Mouse (Mus musculus) heart, postnatal 0 days (tissue): ENCODE data around the gene Rybp. TPM values are rescaled to one million over a fixed set of nuclear protein-coding genes. Genes with fewer than 3 reads are reported as not detected.

Experiments used
- ATAC-seq: fragments of 200-750 bp; cut with Nextera tagmentation; 2 replicates; pipeline ENCODE4 v1.8.0; 2017; ENCODE audit warnings: low read depth, moderate number of reproducible peaks, moderate library complexity; ENCODE audit not compliant: insufficient read depth
- DNase-seq: peaks from one replicate; pipeline ENCODE4 v3.0.0-alpha.2; 2016; ENCODE audit warnings: low spot score
- H3K27ac ChIP-seq: fragments of 300-500 bp; sonication (generic); 2 replicates; pipeline ENCODE4 v1.5.1; 2014; ENCODE audit warnings: low read depth, mild to moderate bottlenecking
- H3K27me3 ChIP-seq: fragments of 300-500 bp; sonication (generic); 2 replicates; pipeline ENCODE4 v1.6.1; 2014; ENCODE audit warnings: low read length, mixed read lengths; ENCODE audit not compliant: control insufficient read depth, insufficient read depth
- H3K36me3 ChIP-seq: fragments of 300-500 bp; sonication (generic); replicated peaks from 2 replicates; pipeline ENCODE4 v1.6.1; 2014; ENCODE audit warnings: low read length, mixed read lengths; ENCODE audit not compliant: control insufficient read depth, insufficient read depth
- H3K4me1 ChIP-seq: fragments of 300-500 bp; sonication (generic); 2 replicates; pipeline ENCODE4 v1.6.1; 2014; ENCODE audit warnings: antibody characterized with exemption; ENCODE audit not compliant: control insufficient read depth, insufficient read depth
- H3K4me2 ChIP-seq: fragments of 300-500 bp; sonication (generic); 2 replicates; pipeline ENCODE4 v1.6.1; 2014; ENCODE audit warnings: low read depth, mild to moderate bottlenecking, low read length, moderate library complexity
- H3K4me3 ChIP-seq: fragments of 300-500 bp; sonication (generic); 2 replicates; pipeline ENCODE4 v1.5.1; 2014; ENCODE audit warnings: low read depth, low read length
- H3K9ac ChIP-seq: fragments of 300-500 bp; sonication (generic); replicated peaks from 2 replicates; pipeline ENCODE4 v1.6.1; 2014; ENCODE audit warnings: low read depth, low read length, mixed read lengths
- H3K9me3 ChIP-seq: fragments of 300-500 bp; sonication (generic); replicated peaks from 2 replicates; pipeline ENCODE4 v1.6.1; 2016; ENCODE audit warnings: low read length; ENCODE audit not compliant: control insufficient read depth
- CTCF ChIP-seq: IDR thresholded peaks from 2 replicates; pipeline ENCODE4 v1.5.1; 2016; ENCODE audit warnings: antibody characterized with exemption, control low read depth, low read depth
- EP300 ChIP-seq: IDR thresholded peaks from 2 replicates; pipeline ENCODE4 v1.6.1; 2016; ENCODE audit warnings: antibody characterized with exemption, low read depth
- WGBS: fragments of 180-500 bp; shearing (Covaris S2); extraction: QIAGEN DNeasy Blood & Tissue Kit; methylation state at CpG from one replicate; pipeline ENCODE4 v1.1.7; 2014; 5-methylcytosine and 5-hydroxymethylcytosine counted together
- polyA plus RNA-seq: library from polyadenylated mRNA; unstranded; fragments of >200 nt; fragmentation: Nextera tagmentation; extraction: Ambion mirVana; gene quantifications from 2 replicates; pipeline ENCODE4 v1.2.1, GENCODE M21; 2015
- total RNA-seq: library from RNA; depleted of rRNA; stranded (reverse); fragments of >200 nt; gene quantifications from 2 replicates; pipeline ENCODE4 v1.2.3, GENCODE M21; 2014; ENCODE audit warnings: low replicate concordance

Gene Rybp
- total and polyA plus RNA-seq, 2 experiments from 2014 or later = 5.2 to 8.6 TPM

DNA sequence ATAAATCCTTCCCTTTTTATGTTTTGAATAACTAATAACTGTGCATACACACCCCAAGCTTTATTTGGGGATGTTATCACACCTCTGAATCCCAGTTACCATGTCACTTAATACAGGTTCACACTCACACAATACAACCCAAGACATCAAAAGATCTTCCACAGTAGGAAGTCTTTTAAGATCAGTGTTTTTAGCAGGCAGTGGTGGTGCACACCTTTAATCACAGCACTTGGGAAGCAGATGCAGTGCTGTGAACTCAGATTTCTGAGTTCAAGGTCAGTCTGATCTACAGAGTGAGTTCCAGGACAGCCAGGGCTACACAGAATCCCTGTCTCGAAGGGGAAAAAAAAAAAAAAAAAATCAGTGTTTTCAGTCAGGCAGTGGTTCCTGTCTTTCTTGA is 13.7 kb downstream of the Rybp start:
- H3K36me3 ChIP-seq = no peaks in the 10 kb centered on the region
- WGBS = 35% methylated on average over 1 of the region's 1 CpGs
- DNase-seq = no peak
- no peak overlapping the region for H3K27ac ChIP-seq
- H3K9me3 ChIP-seq = no peaks in the 10 kb centered on the region
- no peak overlapping the region for H3K4me2 ChIP-seq
- no peaks in the 10 kb centered on the region for H3K27me3 ChIP-seq
- peaks cover 23% of the 10 kb centered on the region for H3K4me1 ChIP-seq
- no peak overlapping the region for H3K4me3 ChIP-seq
- H3K9ac ChIP-seq = no peak overlapping the region
- ATAC-seq = no peak
- TF ChIP-seq CTCF (no peak), EP300 (no peak)

DNA sequence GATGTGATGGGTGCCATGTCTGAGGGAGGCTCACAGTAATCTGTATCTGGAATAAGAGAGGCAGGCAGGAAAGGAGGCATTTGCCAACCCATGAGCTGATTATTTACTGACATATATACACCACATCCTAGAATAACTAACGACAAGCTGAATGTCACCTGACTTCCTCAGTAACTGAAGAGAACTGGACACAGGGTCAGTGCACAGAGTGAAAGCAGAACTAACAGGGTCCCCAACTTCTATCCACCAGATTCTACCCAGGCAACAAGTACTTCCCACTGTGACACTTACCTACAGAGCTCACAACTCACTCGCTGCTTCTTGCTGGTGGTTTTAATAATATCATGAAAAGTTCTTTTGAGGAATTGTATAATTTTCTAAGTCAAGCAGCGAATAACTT is 15.3 kb downstream of the Rybp start:
- H3K27ac ChIP-seq = no peak overlapping the region
- no peak overlapping the region for H3K4me3 ChIP-seq
- no peak overlapping the region for H3K9ac ChIP-seq
- no peaks in the 10 kb centered on the region for H3K27me3 ChIP-seq
- ATAC-seq = no peak
- H3K36me3 ChIP-seq = no peaks in the 10 kb centered on the region
- DNase-seq = no peak
- 62% methylated on average over 3 of the region's 3 CpGs for WGBS
- peaks cover 16% of the 10 kb centered on the region for H3K4me1 ChIP-seq
- H3K4me2 ChIP-seq = no peak overlapping the region
- TF ChIP-seq EP300 (no peak), CTCF (no peak)
- H3K9me3 ChIP-seq = no peaks in the 10 kb centered on the region

DNA sequence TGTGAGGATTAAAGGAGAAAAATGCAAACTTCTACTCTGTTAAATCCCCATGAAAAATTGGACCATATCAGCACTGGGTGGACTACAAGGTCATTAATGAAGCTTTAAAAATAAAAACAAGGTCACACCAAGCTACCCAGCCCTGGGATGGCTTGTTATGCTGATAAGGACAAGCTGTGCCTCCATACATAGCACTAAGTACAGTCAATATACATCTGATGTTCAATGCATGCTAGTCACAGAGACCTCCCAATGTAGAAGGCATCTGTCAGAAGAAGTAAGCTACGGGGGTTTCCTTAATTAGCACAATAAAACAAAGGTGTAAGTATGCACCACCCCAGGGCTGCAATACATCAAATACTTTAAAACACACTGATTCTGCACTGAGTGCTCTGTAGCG is 16.5 kb downstream of the Rybp start:
- TF ChIP-seq EP300 = no peak
- TF ChIP-seq CTCF = no peak
- ATAC-seq (no peak), DNase-seq (no peak)
- no peaks in the 10 kb centered on the region for H3K27me3 ChIP-seq
- peaks cover 14% of the 10 kb centered on the region for H3K4me1 ChIP-seq
- no peaks in the 10 kb centered on the region for H3K9me3 ChIP-seq
- no peak overlapping the region for H3K4me2 ChIP-seq
- H3K4me3 ChIP-seq = no peak overlapping the region
- no peak overlapping the region for H3K9ac ChIP-seq
- WGBS = 67% methylated on average over 2 of the region's 2 CpGs
- H3K36me3 ChIP-seq = no peaks in the 10 kb centered on the region
- H3K27ac ChIP-seq = no peak overlapping the region

DNA sequence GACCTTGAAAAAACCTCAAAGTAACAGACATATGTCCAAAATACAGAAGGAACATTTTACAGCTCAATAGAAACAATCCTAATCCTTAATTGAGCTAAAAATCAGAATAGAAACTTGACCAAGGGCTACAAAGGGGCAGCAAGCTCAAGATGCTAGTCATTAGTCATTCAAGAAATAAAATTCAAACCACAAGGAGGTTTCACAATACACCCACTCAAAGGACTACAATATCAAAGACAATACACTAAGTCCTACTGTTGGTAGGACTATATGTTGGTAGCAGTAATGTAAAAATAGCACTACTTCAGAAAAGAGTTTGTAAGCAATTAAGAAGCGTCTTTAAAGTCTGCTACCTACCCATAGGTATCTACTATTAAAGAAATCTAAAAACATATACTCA is 27.7 kb downstream of the Rybp start:
- Histone ChIP-seq H3K4me3 (no peak overlapping the region), H3K4me2 (no peak overlapping the region), H3K4me1 (peaks cover 17% of the 10 kb centered on the region), H3K9me3 (no peaks in the 10 kb centered on the region), H3K9ac (no peak overlapping the region), H3K27me3 (no peaks in the 10 kb centered on the region), H3K27ac (no peak overlapping the region), H3K36me3 (no peaks in the 10 kb centered on the region)
- DNase-seq = no peak
- WGBS = 85% methylated on average over 1 of the region's 1 CpGs
- TF ChIP-seq CTCF (no peak), EP300 (no peak)
- no peak for ATAC-seq

DNA sequence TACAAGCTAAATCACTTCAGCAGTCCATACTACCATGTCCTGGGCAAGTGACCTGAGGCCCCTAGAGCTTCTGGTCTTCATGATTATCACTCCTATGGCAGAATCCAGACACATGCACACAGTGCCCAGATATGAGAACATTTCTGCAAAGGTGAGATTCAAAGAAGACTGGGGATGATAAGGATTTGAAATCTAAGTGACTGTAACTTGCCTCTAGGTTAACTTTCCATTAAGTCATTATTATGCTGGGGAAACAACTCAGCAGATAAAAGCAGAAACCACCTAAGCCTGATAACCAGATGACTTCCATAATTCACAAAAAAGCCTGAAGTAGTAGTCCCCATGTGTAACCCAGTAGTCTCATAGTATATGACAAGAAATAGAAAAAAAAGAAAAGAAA is 29.0 kb downstream of the Rybp start:
- H3K36me3 ChIP-seq = no peaks in the 10 kb centered on the region
- peaks cover 19% of the 10 kb centered on the region for H3K4me1 ChIP-seq
- ATAC-seq (no peak), DNase-seq (no peak)
- H3K4me2 ChIP-seq = no peak overlapping the region
- H3K27me3 ChIP-seq = no peaks in the 10 kb centered on the region
- no peak overlapping the region for H3K4me3 ChIP-seq
- no peak overlapping the region for H3K9ac ChIP-seq
- no peak for TF ChIP-seq EP300
- TF ChIP-seq CTCF = no peak
- H3K27ac ChIP-seq = no peak overlapping the region
- no peaks in the 10 kb centered on the region for H3K9me3 ChIP-seq

DNA sequence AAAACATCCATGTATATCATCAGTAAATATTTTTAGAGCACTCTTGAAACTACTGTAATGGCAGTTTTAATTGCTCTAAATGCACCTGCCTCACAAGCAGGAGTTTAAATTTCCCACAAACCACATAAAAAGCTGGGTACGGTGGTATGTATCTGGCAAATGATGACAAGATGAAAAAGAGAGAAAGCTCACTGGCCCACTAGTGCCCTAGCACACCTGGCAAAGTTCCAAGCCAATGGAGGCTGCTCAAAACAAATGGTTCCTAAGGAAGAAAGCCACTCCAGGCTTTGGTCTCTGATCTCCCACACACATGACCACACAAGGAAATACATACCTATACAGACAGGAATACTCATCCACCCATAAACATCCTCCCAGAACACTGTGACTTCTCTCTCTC is 31.9 kb downstream of the Rybp start:
- Histone ChIP-seq H3K9me3 (no peaks in the 10 kb centered on the region), H3K4me3 (no peak overlapping the region), H3K4me2 (no peak overlapping the region), H3K27me3 (no peaks in the 10 kb centered on the region), H3K4me1 (peaks cover 19% of the 10 kb centered on the region), H3K36me3 (no peaks in the 10 kb centered on the region), H3K9ac (no peak overlapping the region), H3K27ac (no peak overlapping the region)
- WGBS = 29% methylated on average over 1 of the region's 1 CpGs
- ATAC-seq (no peak), DNase-seq (no peak)
- TF ChIP-seq EP300 (no peak), CTCF (no peak)
